Mouse (Mus musculus) left cerebral cortex, postnatal 25 days (tissue): ENCODE results near the gene Cenpq. TPM values are rescaled to one million over a fixed set of nuclear protein-coding genes. Genes with fewer than 3 reads are reported as not detected.

Source experiments
- DNase-seq, 2 experiments: peaks; one replicate each; pipeline ENCODE4 v3.0.0; 2022; ENCODE audit warnings: low spot score in 2 of 2, mixed read lengths in 1 of 2
- intact Hi-C: fragments of 180-260 bp; cut with DNase I; formaldehyde crosslinking; loops from one replicate; pipeline ENCODE4 v1.15.1; 2025
- total RNA-seq, 2 experiments: library from RNA; stranded (reverse); gene quantifications; 2 replicates each; pipeline ENCODE4 v1.2.3; 2021

Cenpq gene
- total RNA-seq, 2 experiments from 2014 or later: 5.2 to 5.6 TPM

GRCm38 (mm10) chr17:40873582-40874011 lies 61.2 kb downstream of the Cenpq start:
- intact Hi-C loops: no loop called here
- no peak for DNase-seq

Other genes with a start within 250 kb of the Cenpq start
- gene Esp1, start 207.9 kb downstream of the Cenpq start, total RNA-seq: not detected
- not detected for gene Crisp2, start 128.0 kb downstream of the Cenpq start, total RNA-seq
- gene Rhag, start 123.9 kb downstream of the Cenpq start, total RNA-seq: not detected
- not detected for gene 9130008F23Rik, start 54.5 kb downstream of the Cenpq start, total RNA-seq
- gene Glyatl3, start 20.7 kb downstream of the Cenpq start, total RNA-seq: not detected
- gene Mut, start 362 bp downstream of the Cenpq start, total RNA-seq: 10 to 100 TPM; 40.3 to 41.9 TPM